Mouse (Mus musculus): ENCODE data around the gene Ak2. TPM values are rescaled to one million over a fixed set of nuclear protein-coding genes. Genes with fewer than 3 reads are reported as not detected.

Gene Ak2
- polyA plus RNA-seq (2016; fragmentation: Nextera tagmentation; extraction: Ambion mirVana): 176 and 179 TPM in 2 replicates

DNA sequence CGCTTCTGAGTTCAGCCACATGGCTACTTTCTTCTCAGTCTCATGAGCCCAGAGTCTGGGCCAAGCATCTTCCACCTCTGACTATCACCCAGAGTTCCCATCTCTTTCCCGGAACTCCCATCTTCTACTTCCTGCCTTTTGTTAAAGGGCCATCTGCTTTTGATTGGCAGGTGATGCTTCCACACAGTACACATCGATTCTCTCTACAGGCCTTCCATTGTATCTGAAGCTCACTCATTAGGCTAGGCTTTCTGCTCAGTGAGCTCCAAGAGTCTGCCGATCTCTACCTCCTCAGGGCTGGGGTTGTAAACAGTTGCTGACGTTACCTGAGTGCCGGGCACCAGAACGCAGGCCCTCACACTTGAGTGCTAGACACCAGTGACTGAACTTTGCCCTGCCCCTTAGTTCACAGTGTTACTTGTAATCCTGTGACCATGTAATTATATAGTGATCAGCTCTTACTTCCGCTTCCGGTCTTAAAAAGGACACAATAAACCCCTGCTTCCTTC is at the start of gene Ak2:
TSS of gene Ak2 (plus strand) at position 459 of the 509 bp plus-strand sequence.
- H3K4me2 ChIP-seq: peak within 1 kb of the TSS; percentile 91
- no peak for ATAC-seq
- H3K9ac ChIP-seq: 0 out of 2 replicates have a peak within 1 kb of the TSS, but pooled peaks have one; percentile 29
- H3K4me1 ChIP-seq: peaks cover 35% of the 10 kb centered on the region
- H3K36me3 ChIP-seq: peaks cover 14% of the 10 kb centered on the region
- H3K27me3 ChIP-seq (replicated peaks): peaks cover 32% of the 10 kb centered on the region; the same call in 1 of the 2 replicates
- no peak within 1 kb of the TSS for H3K27ac ChIP-seq
- no peaks in the 10 kb centered on the region for H3K9me3 ChIP-seq (replicated peaks)
- 86% methylated on average over 9 of the region's 9 CpGs for WGBS (ENCODE audit: insufficient replicate concordance)
- H3K4me3 ChIP-seq: peak within 1 kb of the TSS; percentile 85

DNA sequence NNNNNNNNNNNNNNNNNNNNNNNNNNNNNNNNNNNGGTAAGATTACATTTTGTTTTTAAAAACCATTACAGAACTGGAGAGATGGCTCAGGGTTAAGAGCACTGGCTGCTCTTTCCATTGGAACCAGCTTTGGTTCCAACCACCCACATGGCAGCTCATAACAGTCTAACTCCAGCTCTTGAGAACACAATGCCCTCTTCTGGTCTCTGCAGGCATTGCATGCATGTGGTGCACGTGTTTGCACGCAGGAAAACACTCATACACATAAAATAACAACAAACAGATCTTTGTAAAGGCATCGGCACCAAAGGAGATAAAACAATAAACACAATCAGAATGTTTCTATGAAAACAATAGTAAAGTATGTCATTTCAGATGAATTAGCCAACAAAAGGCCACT is 49.4 kb upstream of the Ak2 start:
- H3K36me3 ChIP-seq: no peaks in the 10 kb centered on the region
- no peak overlapping the region for H3K27ac ChIP-seq
- no peak overlapping the region for H3K4me3 ChIP-seq
- H3K4me1 ChIP-seq: peaks cover 11% of the 10 kb centered on the region
- ATAC-seq: no peak
- 43% methylated on average over 3 of the region's 3 CpGs for WGBS (ENCODE audit: insufficient replicate concordance)
- no peak overlapping the region for H3K4me2 ChIP-seq
- H3K27me3 ChIP-seq (replicated peaks): no peaks in the 10 kb centered on the region
- H3K9me3 ChIP-seq (replicated peaks): no peaks in the 10 kb centered on the region
- H3K9ac ChIP-seq: no peak overlapping the region

DNA sequence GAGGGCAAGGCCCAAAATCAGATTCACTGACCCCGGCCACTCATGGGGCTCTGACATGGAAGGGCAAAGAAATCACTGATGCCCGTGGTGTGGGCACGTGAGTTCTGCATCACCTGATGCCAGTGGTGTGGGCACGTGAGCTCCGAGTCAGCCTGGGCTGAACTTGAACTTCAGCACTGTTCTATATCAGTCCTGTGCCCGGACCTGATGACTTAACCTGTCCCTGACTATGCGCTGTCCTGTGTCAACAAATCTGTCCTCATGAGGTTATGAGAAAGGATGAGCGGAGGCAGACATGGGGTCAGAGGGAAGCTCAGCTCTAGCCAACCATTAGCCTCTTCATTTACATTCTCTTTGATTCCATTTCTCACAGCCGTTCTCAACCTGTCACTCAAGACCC is 45.0 kb upstream of the Ak2 start:
- 75% methylated on average over 9 of the region's 9 CpGs for WGBS (ENCODE audit: insufficient replicate concordance)
- H3K9ac ChIP-seq: no peak overlapping the region
- no peak overlapping the region for H3K27ac ChIP-seq
- H3K36me3 ChIP-seq: no peaks in the 10 kb centered on the region
- H3K4me2 ChIP-seq: no peak overlapping the region
- no peaks in the 10 kb centered on the region for H3K9me3 ChIP-seq (replicated peaks)
- H3K4me1 ChIP-seq: peaks cover 27% of the 10 kb centered on the region
- no peak overlapping the region for H3K4me3 ChIP-seq
- no peak for ATAC-seq
- H3K27me3 ChIP-seq (replicated peaks): peaks cover 15% of the 10 kb centered on the region

- no peak overlapping the region for H3K4me3 ChIP-seq
- peak; percentile 52; the same call in 1 of the 2 replicates for ATAC-seq
- no peak overlapping the region for H3K9ac ChIP-seq
- peaks cover 27% of the 10 kb centered on the region for H3K4me1 ChIP-seq
- peak overlapping the region; percentile 28 for H3K4me2 ChIP-seq
- peaks cover 15% of the 10 kb centered on the region for H3K27me3 ChIP-seq (replicated peaks)
- no peaks in the 10 kb centered on the region for H3K36me3 ChIP-seq
- WGBS (ENCODE audit: insufficient replicate concordance): 14% methylated on average over 18 of the region's 18 CpGs
- no peaks in the 10 kb centered on the region for H3K9me3 ChIP-seq (replicated peaks)
- no peak overlapping the region for H3K27ac ChIP-seq
Measured at GRCm38 (mm10) chr4:128947326-128947933, 44.3 kb upstream of the Ak2 start.

- Histone ChIP-seq H3K9me3 (replicated peaks) (no peaks in the 10 kb centered on the region), H3K4me3 (no peak overlapping the region), H3K9ac (no peak overlapping the region), H3K36me3 (no peaks in the 10 kb centered on the region), H3K4me2 (no peak overlapping the region), H3K27ac (no peak overlapping the region), H3K4me1 (peaks cover 26% of the 10 kb centered on the region), H3K27me3 (replicated peaks) (peaks cover 15% of the 10 kb centered on the region)
- ATAC-seq: no peak
- 22% methylated on average over 6 of the region's 6 CpGs for WGBS (ENCODE audit: insufficient replicate concordance)
Measured at GRCm38 (mm10) chr4:128948137-128948674, 43.6 kb upstream of the Ak2 start.

GRCm38 (mm10) chr4:128949470-128950005 is 42.2 kb upstream of the Ak2 start:
- no peak overlapping the region for H3K4me3 ChIP-seq
- no peak overlapping the region for H3K9ac ChIP-seq
- peak; percentile 32; the same call in 1 of the 2 replicates for ATAC-seq
- 31% methylated on average over 15 of the region's 15 CpGs for WGBS (ENCODE audit: insufficient replicate concordance)
- H3K4me2 ChIP-seq: no peak overlapping the region
- H3K27ac ChIP-seq: no peak overlapping the region
- H3K36me3 ChIP-seq: no peaks in the 10 kb centered on the region
- H3K4me1 ChIP-seq: peaks cover 20% of the 10 kb centered on the region
- no peaks in the 10 kb centered on the region for H3K9me3 ChIP-seq (replicated peaks)
- H3K27me3 ChIP-seq (replicated peaks): peaks cover 25% of the 10 kb centered on the region

DNA sequence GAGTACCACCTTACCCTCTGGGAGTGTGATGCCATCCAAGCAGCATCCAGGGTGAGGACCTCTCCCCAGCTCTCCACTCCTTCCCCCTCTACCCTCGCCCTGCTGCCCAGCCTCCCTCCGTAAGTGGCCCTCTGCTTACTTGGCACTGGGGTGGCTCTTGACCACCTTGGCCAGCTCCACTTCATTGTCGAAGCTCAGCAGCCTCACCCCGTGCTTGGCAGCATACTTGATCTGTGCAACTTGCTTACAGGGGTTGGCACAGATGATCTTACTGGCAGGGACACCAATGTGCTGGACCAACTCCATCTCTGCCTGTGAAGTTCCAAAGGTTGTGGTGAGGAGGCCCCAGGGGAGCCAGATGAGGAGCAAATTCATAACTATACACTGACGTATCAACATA is 41.3 kb upstream of the Ak2 start:
- peaks cover 20% of the 10 kb centered on the region for H3K4me1 ChIP-seq
- no peak overlapping the region for H3K27ac ChIP-seq
- H3K9ac ChIP-seq: no peak overlapping the region
- H3K9me3 ChIP-seq (replicated peaks): no peaks in the 10 kb centered on the region
- peaks cover 31% of the 10 kb centered on the region for H3K27me3 ChIP-seq (replicated peaks)
- ATAC-seq: no peak
- WGBS (ENCODE audit: insufficient replicate concordance): 61% methylated on average over 5 of the region's 5 CpGs
- no peak overlapping the region for H3K4me3 ChIP-seq
- no peak overlapping the region for H3K4me2 ChIP-seq
- H3K36me3 ChIP-seq: no peaks in the 10 kb centered on the region

DNA sequence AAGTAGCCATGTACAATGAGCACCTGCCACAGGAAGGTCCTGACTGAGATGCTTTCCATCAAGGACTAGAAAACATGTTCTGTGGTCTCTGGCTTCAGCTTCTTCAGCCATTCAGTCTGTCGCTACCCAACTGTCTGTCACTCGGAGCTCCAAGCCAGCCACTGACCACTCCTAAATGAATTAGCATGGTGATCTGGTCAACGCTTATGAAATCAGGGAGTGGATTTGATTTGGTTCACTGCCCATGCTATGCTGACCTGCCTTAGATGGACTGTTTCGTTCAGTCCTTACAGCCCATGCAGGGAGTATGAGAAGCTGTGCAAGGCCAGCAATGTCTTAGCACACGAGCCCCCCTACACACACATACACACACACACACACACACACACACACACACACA is 37.9 kb upstream of the Ak2 start:
- no peak overlapping the region for H3K4me3 ChIP-seq
- no peaks in the 10 kb centered on the region for H3K36me3 ChIP-seq
- no peak for ATAC-seq
- peaks cover 10% of the 10 kb centered on the region for H3K4me1 ChIP-seq
- no peak overlapping the region for H3K27ac ChIP-seq
- H3K9ac ChIP-seq: no peak overlapping the region
- H3K9me3 ChIP-seq (replicated peaks): no peaks in the 10 kb centered on the region
- no peak overlapping the region for H3K4me2 ChIP-seq
- WGBS (ENCODE audit: insufficient replicate concordance): 67% methylated on average over 5 of the region's 5 CpGs
- H3K27me3 ChIP-seq (replicated peaks): peaks cover 49% of the 10 kb centered on the region

- Histone ChIP-seq H3K4me2 (no peak overlapping the region), H3K27me3 (replicated peaks) (peaks cover 69% of the 10 kb centered on the region), H3K4me1 (peaks cover 6% of the 10 kb centered on the region), H3K27ac (no peak overlapping the region), H3K9me3 (replicated peaks) (no peaks in the 10 kb centered on the region), H3K9ac (no peak overlapping the region), H3K36me3 (no peaks in the 10 kb centered on the region), H3K4me3 (no peak overlapping the region)
- peak; percentile 24; the same call in 1 of the 2 replicates for ATAC-seq
- WGBS (ENCODE audit: insufficient replicate concordance): 43% methylated on average over 11 of the region's 11 CpGs
Measured at GRCm38 (mm10) chr4:128957155-128957911, 34.4 kb upstream of the Ak2 start.

DNA sequence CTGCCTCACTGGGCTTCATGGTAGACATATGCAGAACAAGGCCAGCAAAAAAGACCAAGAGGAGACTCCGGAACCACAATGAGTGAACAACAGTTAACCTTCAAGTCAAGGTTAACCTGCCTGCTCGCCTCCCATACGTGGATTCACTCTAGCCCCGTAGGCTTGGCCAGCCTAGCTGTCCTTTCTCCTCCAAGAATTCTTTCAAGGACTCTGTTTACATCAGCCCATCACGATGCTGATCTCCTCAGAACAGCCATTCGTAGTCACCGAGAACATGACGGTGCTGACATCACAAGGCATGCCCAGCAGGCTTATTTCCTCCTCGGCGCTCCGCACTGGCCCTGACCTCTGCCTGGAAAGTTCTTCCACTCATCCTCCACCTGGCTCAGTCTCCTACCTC is 33.6 kb upstream of the Ak2 start:
- Histone ChIP-seq H3K36me3 (no peaks in the 10 kb centered on the region), H3K4me2 (no peak overlapping the region), H3K4me3 (no peak overlapping the region), H3K27me3 (replicated peaks) (peaks cover 77% of the 10 kb centered on the region), H3K4me1 (peaks cover 12% of the 10 kb centered on the region), H3K9me3 (replicated peaks) (no peaks in the 10 kb centered on the region), H3K27ac (no peak overlapping the region), H3K9ac (no peak overlapping the region)
- 65% methylated on average over 11 of the region's 11 CpGs for WGBS (ENCODE audit: insufficient replicate concordance)
- ATAC-seq: no peak

DNA sequence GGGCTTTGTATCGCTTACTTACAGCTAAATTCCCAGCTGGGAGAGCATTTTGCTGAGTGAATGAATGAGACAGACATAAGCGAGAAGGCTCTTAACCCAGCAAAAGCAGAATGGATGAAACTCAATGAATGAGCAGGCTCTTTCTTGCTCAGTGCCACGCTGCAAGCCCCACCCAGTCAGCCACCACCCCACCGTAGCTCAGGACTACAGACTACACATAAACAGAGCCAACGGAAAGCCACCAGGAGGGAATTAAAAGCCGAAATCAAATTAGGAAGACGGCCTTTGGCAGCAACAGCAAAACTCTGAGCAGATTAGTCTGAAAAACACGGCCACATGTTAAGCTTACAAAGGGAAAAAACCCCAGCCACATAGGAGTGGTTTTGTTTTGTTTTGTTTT is 32.9 kb upstream of the Ak2 start:
- ATAC-seq: no peak
- WGBS (ENCODE audit: insufficient replicate concordance): 62% methylated on average over 8 of the region's 8 CpGs
- no peak overlapping the region for H3K4me3 ChIP-seq

GRCm38 (mm10) chr4:128959676-128960075 is 32.1 kb upstream of the Ak2 start:
- peaks cover 83% of the 10 kb centered on the region for H3K27me3 ChIP-seq (replicated peaks)

More for the DNA sequence above, 32.9 kb upstream of the Ak2 start:
- Histone ChIP-seq H3K4me1 (peaks cover 12% of the 10 kb centered on the region), H3K4me2 (no peak overlapping the region), H3K9me3 (replicated peaks) (no peaks in the 10 kb centered on the region), H3K27me3 (replicated peaks) (peaks cover 80% of the 10 kb centered on the region), H3K9ac (no peak overlapping the region), H3K36me3 (no peaks in the 10 kb centered on the region), H3K27ac (no peak overlapping the region)

More at GRCm38 (mm10) chr4:128959676-128960075, 32.1 kb upstream of the Ak2 start:
- Histone ChIP-seq H3K27ac (no peak overlapping the region), H3K36me3 (no peaks in the 10 kb centered on the region), H3K9me3 (replicated peaks) (no peaks in the 10 kb centered on the region), H3K4me1 (peaks cover 12% of the 10 kb centered on the region), H3K9ac (no peak overlapping the region), H3K4me2 (no peak overlapping the region), H3K4me3 (no peak overlapping the region)
- WGBS (ENCODE audit: insufficient replicate concordance): 70% methylated on average over 17 of the region's 17 CpGs
- no peak for ATAC-seq

Measured in liver, embryonic 12.5 days (tissue).